Mouse (Mus musculus) v-Abl transformed pro-B cells (cell line): ENCODE measurements around the gene 9330182L06Rik.

ENCODE experiments used
- in situ Hi-C, 2 experiments: fragments of 400-800 bp; cut with MboI; formaldehyde crosslinking; loops; one replicate each; pipeline ENCODE4 v1.15.1; 2025; ENCODE audit not compliant: unreplicated experiment in 2 of 2

9330182L06Rik gene

GRCm38 (mm10) chr5:9265586-9266279, at the start of gene 9330182L06Rik:
Gene 9330182L06Rik (plus strand): TSS chr5:9266118.
- in situ Hi-C loops: loop anchor here (5.0 to 25.0 kb wide), 4 partner anchors 93 to 1303 kb away; partner anchors contain the start of gene Steap4 (in 1 of the 2)

GRCm38 (mm10) chr5:9227456-9228008, 38.4 kb upstream of the 9330182L06Rik start:
- in situ Hi-C loops: no loop called here

DNA sequence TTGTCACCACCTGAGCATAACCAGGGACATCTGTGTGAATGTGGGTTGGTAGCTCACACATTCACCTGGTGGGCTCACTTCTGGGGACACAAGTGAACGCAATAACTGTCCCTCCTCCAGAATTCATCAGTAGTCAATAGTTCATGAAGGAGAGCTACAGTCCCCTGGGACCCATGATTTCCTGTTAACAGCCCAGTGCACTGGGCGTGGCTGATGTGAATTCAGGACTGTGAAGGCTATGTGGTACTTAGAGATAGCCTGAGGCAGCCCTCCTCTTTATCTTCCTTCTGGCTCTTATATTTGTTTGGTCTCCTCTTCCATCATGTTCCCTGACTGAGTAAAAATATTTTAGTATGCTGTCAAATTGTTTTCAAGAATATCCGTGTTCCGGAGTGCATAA, 1.6 kb upstream of the 9330182L06Rik start:
- in situ Hi-C loops: loop anchor here (5.0 to 25.0 kb wide), 3 partner anchors 92 to 1302 kb away; partner anchors contain the start of gene Steap4 (in 1 of the 2)

DNA sequence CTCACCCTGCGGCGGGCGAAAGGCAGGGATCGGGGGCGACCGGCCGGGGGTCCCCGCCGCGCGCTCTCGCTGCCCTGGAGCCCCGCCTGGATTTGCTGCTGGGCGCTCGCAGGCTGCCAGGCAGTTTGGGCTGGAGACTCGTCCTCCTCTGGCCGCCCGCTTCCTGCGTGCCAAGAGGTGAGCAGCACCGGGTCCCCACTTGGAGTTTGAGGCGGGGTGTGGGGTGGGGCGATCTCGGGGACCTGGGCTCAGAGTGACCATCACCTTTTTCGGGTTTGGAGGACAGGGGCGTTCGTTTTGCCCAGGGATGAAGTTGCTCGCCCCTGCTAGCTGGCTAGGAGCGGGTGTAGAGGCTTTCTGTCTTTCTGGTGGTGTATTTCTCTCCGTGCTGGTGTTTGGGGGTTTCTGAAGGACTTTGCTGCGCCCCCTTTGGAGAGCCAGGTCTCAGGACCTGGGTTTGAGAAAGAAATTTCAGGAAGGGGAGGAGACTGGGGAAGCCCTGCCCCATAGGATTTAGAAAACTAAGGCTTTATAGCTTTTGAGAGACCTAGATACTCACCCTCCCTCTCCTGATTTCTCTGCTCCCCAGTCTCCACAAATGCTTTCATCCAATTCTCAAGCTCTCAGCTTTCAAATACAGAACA, 484 bp downstream of the 9330182L06Rik start:
- in situ Hi-C loops: loop anchor here (5.0 to 25.0 kb wide), 4 partner anchors 94 to 1304 kb away; partner anchors contain the start of gene Steap4 (in 1 of the 2)

GRCm38 (mm10) chr5:9269666-9270065, 3.7 kb downstream of the 9330182L06Rik start:
- in situ Hi-C loops: loop anchor here (5.0 to 25.0 kb wide), 4 partner anchors 97 to 1307 kb away; partner anchors contain the start of gene Steap4 (in 1 of the 2)

GRCm38 (mm10) chr5:9272976-9273375, 7.1 kb downstream of the 9330182L06Rik start:
- in situ Hi-C loops: loop anchor here in 1 of 2 experiments (25.0 kb wide), 2 partner anchors 211 to 1311 kb away; partner anchors contain the start of gene Steap4

GRCm38 (mm10) chr5:9295777-9296549, 30.0 kb downstream of the 9330182L06Rik start:
- in situ Hi-C loops: no loop called here

DNA sequence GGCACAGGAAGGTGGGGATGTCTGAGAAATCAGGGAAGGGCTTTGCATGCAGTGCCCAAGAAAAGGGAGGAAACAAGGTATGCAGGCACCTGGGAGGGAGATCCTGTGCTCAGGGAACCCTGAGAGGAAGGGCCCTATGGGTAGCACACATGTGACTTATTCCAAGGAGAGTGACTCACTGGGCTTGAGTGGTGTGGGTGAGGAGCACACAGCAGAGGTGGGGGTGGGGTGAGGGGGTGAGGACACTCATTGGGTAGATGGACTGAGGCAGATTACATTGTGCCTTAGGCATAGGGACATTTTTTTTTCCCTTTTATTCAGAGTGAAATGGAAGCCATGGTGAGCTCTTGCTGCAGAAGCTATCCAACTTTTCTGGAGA, 30.6 kb downstream of the 9330182L06Rik start:
- in situ Hi-C loops: no loop called here

- in situ Hi-C loops: no loop called here
Observed at GRCm38 (mm10) chr5:9326863-9327262, 60.9 kb downstream of the 9330182L06Rik start.

- in situ Hi-C loops: no loop called here
Observed at GRCm38 (mm10) chr5:9327528-9327927, 61.6 kb downstream of the 9330182L06Rik start.

DNA sequence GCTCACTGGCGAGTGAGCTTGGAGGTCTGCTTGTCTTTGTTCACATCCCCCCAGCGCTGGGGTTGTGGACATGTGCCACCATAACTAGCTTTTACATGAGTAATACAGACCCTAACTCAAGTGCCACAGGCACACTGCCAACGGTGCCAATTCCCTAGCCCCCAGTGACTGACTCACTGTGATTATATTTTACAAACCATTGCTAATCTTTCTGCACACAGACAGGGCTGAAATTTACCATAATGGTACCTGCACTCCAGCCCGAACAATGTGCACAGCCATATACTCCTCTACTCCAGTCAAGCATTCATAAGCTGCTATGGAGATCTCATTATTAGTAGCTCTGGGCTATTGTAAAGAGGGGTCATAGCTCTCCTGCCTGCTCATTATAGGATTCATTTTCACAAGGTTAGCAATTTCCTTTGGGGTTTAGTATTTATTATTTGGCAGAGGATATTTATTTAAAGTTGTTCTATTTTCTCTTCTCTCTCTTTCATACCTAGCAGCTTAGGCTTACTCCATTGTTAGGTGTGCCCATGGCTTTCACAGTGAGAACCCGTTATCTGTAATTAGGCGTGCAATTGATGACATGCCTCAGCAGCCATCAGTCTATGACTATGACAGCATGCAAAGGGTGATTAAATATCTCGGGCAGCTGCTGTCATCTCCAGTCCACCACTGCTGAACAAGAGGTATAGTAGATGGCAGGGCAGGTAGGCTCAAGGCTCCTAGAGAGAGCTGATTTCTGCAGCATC, 73.0 kb downstream of the 9330182L06Rik start:
- in situ Hi-C loops: no loop called here

GRCm38 (mm10) chr5:9339511-9340173, 73.7 kb downstream of the 9330182L06Rik start:
- in situ Hi-C loops: no loop called here

GRCm38 (mm10) chr5:9344581-9344980, 78.7 kb downstream of the 9330182L06Rik start:
- in situ Hi-C loops: no loop called here

DNA sequence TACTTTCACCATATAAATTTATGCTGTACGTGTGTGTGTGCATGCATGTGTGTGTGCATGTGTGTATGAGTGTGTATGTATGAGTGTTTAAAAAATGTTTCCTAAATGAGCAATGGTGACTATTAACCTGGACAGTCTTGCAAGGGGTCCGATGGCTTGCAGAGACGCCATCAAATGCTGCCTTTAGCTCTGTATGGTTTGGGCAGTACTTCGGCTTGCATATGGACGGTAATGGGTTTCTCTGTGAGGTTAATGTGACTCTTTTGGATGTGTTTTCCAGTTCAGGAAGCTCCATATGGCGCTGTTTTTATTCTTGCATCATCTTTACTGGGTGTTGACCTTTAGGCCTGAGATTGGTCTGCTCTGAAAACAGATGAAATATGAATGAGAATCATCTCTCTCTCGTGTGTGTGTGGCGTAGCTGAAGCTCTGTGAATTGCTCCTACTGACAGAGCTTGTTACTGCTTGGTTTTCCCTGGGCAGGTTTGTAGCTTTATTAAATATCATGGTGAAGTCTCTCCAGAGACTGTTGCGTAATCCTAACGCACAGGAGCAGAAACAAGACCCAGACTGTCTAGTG, 79.2 kb downstream of the 9330182L06Rik start:
- in situ Hi-C loops: no loop called here

DNA sequence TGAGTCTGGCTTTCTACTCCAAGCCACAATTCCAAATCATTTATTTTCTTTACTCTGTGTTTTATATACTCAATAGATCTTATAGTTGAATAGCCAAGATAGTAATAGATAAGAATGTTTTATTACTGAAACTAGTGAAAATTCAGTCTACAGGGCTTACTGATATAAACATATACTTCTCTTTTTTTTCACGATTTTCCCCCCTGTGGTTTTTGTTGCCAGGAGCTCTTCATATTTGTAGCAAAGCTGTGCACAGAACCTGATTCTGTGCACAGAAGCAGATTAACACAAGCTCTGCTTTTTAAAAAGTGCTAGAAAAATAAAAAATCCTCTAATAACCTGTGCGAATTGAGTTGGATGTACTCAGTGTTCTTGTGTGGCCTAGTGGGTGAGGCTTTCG, 79.7 kb downstream of the 9330182L06Rik start:
- in situ Hi-C loops: no loop called here

- in situ Hi-C loops: no loop called here
Observed at GRCm38 (mm10) chr5:9346510-9346909, 80.6 kb downstream of the 9330182L06Rik start.

GRCm38 (mm10) chr5:9352163-9352562, 86.2 kb downstream of the 9330182L06Rik start:
- in situ Hi-C loops: no loop called here

- in situ Hi-C loops: no loop called here
Observed at GRCm38 (mm10) chr5:9352646-9353045, 86.7 kb downstream of the 9330182L06Rik start.

DNA sequence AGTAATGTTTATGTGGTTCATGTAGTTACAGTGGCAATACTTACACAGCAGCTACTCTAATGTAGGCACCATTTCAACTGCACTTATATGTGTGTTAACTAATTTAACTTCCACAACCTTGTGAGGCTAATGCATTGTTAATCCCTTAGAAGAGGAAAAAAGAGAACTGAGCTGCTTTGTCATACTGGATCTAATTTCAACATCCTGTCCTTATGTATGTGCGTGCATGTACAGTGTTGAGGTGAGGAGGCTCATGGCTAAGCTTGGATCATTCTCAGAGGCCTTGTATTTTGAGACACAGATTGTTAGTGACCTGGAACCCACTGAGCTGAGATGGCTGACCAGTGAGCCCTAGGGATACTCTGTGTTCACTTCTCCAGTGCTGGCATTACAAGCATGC, 88.3 kb downstream of the 9330182L06Rik start:
- in situ Hi-C loops: no loop called here
